18 mouse cellular contexts compared by ENCODE assay signal in the genomic region with DNA sequence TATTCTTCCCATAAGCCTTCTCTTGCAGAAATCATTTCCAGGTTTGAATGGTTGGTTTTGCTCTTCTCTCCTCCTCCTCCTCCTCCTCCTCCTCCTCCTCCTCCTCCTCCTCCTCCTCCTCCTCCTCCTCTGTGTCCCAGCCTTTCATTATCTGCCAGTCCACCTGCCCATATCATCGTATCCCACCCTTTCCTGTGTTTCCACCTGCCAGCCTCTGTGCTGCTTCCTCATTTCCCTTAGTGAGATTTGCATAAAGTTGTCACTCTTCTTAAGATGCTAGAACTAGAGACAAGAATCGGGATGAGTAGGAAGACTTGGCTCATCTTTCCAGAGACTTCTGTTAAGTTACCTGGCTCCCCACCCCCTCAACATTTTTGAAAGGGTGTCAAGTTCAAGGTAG. TPM values are rescaled to one million over a fixed set of nuclear protein-coding genes. Genes with fewer than 3 reads are reported as not detected.
A peak's percentile ranks its signal among the peaks of the same experiment; 100 is the strongest.
DNase-seq lines count a peak whose midpoint lies in the region; TF ChIP-seq lines count a peak whose summit lies in the region.
"Had no signal": no experiment of that assay in that cellular context is flagged by ENCODE, and none has a peak within 500 bp of the region (broad histone marks: within the 10 kb centered on the region; RNA-seq: fewer than 3 reads in every experiment).

No protein-coding gene starts in this region.

- peaks cover 0 to 34% of the 10 kb centered on the region in 2 experiments; a peak in 2 of 4 replicates for H3K36me3 ChIP-seq in MEL (ENCODE audit: control insufficient read depth in 1 of 2, insufficient read depth in 2 of 2, low read length in 2 of 2)
- no peaks in the 10 kb centered on the region for H3K36me3 ChIP-seq in heart, embryonic 10.5 days

- no peak for TF ChIP-seq CTCF in MEL (IDR thresholded peaks at IDR 0.05 in 2 of 3, conservative IDR thresholded peaks at IDR 0.05 in 1 of 3; ENCODE audit: control insufficient read depth in 1 of 3, insufficient read depth in 1 of 3, low read depth in 2 of 3, low read length in 3 of 3, poor library complexity in 1 of 3, severe bottlenecking in 1 of 3)

- H3K9me3 ChIP-seq in MEL (replicated peaks; ENCODE audit: insufficient read depth, low read length), result no peaks in the 10 kb centered on the region
- H3K9me3 ChIP-seq in heart, embryonic 10.5 days, result no peaks in the 10 kb centered on the region
- H3K9me3 ChIP-seq: G1E had no signal

- H3K4me1 ChIP-seq in MEL (ENCODE audit: control insufficient read depth in 1 of 2, insufficient read depth in 2 of 2, low read length in 2 of 2), result peaks cover 8 to 27% of the 10 kb centered on the region in 2 experiments
- peaks cover 13% of the 10 kb centered on the region; the same call in 1 of the 2 replicates for H3K4me1 ChIP-seq in heart, embryonic 10.5 days

- no peak for TF ChIP-seq RAD21 in MEL (IDR thresholded peaks at IDR 0.05; ENCODE audit: low read depth, low read length)

- DNase-seq in MEL (ENCODE audit: low read depth, low spot score) (peak; percentile 70), MEL-GATA-1-ER (ENCODE audit: extremely low read depth, low read depth) (peak; percentile 58)
- DNase-seq in lung, postnatal 4 days, result no peak
- no peak for DNase-seq in heart, embryonic 10.5 days (ENCODE audit: low spot score)
- DNase-seq: adrenal gland, adult 2 months; adrenal gland, adult 8-10 months; adrenal gland, postnatal 10 days; adrenal gland, postnatal 14 days; adrenal gland, postnatal 25 days; adrenal gland, postnatal 36 days; B cell, adult 2 months; cerebellum, adult 11 months; cerebellum, adult 11-12 months; cerebellum, adult 18-20 months; cerebellum, adult 2 months; cerebellum, adult 8-10 months had no signal

- no peak overlapping the region for H3K4me3 ChIP-seq in MEL (ENCODE audit: control insufficient read depth in 1 of 2, insufficient read depth in 1 of 2, low read depth in 2 of 2, low read length in 2 of 2)
- no peak overlapping the region for H3K4me3 ChIP-seq in heart, embryonic 10.5 days

- no peak overlapping the region for H3K27ac ChIP-seq in MEL (ENCODE audit: control insufficient read depth, low read depth, low read length)
- no peak overlapping the region for H3K27ac ChIP-seq in heart, embryonic 10.5 days

- no peak overlapping the region for H3K9ac ChIP-seq in MEL (ENCODE audit: control insufficient read depth, low read depth, low read length, poor library complexity, severe bottlenecking)

- no peaks in the 10 kb centered on the region for H3K27me3 ChIP-seq in MEL (ENCODE audit: control insufficient read depth in 1 of 2, insufficient read depth in 2 of 2, low read length in 2 of 2)
- no peaks in the 10 kb centered on the region for H3K27me3 ChIP-seq in heart, embryonic 10.5 days (ENCODE audit: insufficient read depth, poor library complexity, severe bottlenecking)
- H3K27me3 ChIP-seq: CH12.LX had no signal

- TF ChIP-seq EP300 in MEL (IDR thresholded peaks at IDR 0.05; ENCODE audit: low read depth in 1 of 2, low read length in 2 of 2), result peak; percentile 80

- WGBS in heart, embryonic 10.5 days, result 66% methylated on average over 2 of the region's 2 CpGs

- peaks cover 24% of the 10 kb centered on the region for H3K79me2 ChIP-seq in MEL (ENCODE audit: control insufficient read depth, insufficient read depth, low read length, poor library complexity)

- no peak for TF ChIP-seq POLR2A in MEL (IDR thresholded peaks at IDR 0.05; ENCODE audit: control insufficient read depth in 1 of 2, insufficient read depth in 1 of 2, low read depth in 1 of 2, low read length in 2 of 2, poor library complexity in 1 of 2)

TF ChIP-seq in MEL, 35 proteins besides CTCF, POLR2A, EP300 and RAD21:
- TF ChIP-seq HCFC1 (IDR thresholded peaks at IDR 0.05; ENCODE audit: low read depth, low read length), result no peak
- no peak for TF ChIP-seq ZNF384 (IDR thresholded peaks at IDR 0.05; ENCODE audit: low read depth, low read length)
- no peak for TF ChIP-seq MAZ (IDR thresholded peaks at IDR 0.05; ENCODE audit: low read depth, low read length)
- no peak for TF ChIP-seq GABPA (IDR thresholded peaks at IDR 0.05; ENCODE audit: low read depth, low read length)
- TF ChIP-seq CHD2 (IDR thresholded peaks at IDR 0.05; ENCODE audit: low read length), result no peak
- no peak for TF ChIP-seq BHLHE40 (IDR thresholded peaks at IDR 0.05; ENCODE audit: borderline replicate concordance, low read depth, low read length)
- peak; percentile 73 for TF ChIP-seq TAL1 (IDR thresholded peaks at IDR 0.05; ENCODE audit: low read length)
- TF ChIP-seq NRF1 (IDR thresholded peaks at IDR 0.05; ENCODE audit: insufficient read depth, low read depth, low read length, poor library complexity, severe bottlenecking), result no peak
- no peak for TF ChIP-seq MEF2A (IDR thresholded peaks at IDR 0.05; ENCODE audit: extremely low read depth, insufficient replicate concordance, low read depth, low read length, poor library complexity, severe bottlenecking)
- peak; percentile 49; the same call in 1 of the 2 replicates for TF ChIP-seq GATA1 (IDR thresholded peaks at IDR 0.05; ENCODE audit: low read depth, low read length)
- TF ChIP-seq NELFE (IDR thresholded peaks at IDR 0.05; ENCODE audit: low read depth, low read length), result no peak
- TF ChIP-seq RCOR1 (IDR thresholded peaks at IDR 0.05; ENCODE audit: low read depth, low read length), result peak; percentile 33; the same call in 1 of the 2 replicates
- TF ChIP-seq ZMIZ1 (IDR thresholded peaks at IDR 0.05; ENCODE audit: low read depth, low read length), result no peak
- TF ChIP-seq TBP (IDR thresholded peaks at IDR 0.05; ENCODE audit: low read depth, low read length), result no peak
- TF ChIP-seq TCF12 (IDR thresholded peaks at IDR 0.05; ENCODE audit: low read depth, low read length), result peak; percentile 85
TF ChIP-seq in MEL: peak in this region for 4.

RNA-seq across cellular contexts. Expression of gene Dnajc13, which starts 1.8 kb away (rescaled TPM):
- total RNA-seq in MEL (2012; rRNA removed), result 24.1 and 26.4 TPM in 2 replicates
- polyA plus RNA-seq in MEL (2012; ENCODE audit: insufficient read depth in 1 of 2, insufficient read length in 2 of 2, low read depth in 1 of 2, low replicate concordance in 2 of 2, missing spikeins in 1 of 2), result 10 to 100 TPM; 31.1 to 59.0 TPM
- 21.5 and 23.6 TPM in 2 replicates for polyA plus RNA-seq in heart, embryonic 10.5 days (2016; fragmentation: Nextera tagmentation; extraction: Ambion mirVana)

Comparison
In these comparisons a context has a peak if more than half of its experiments do, and no peak if none do; other contexts are left out.
1. DNase-seq: peak in MEL (single experiment) and MEL-GATA-1-ER (single experiment); none in lung, postnatal 4 days (0 of 2) and heart, embryonic 10.5 days (single experiment).